Mouse (Mus musculus): ENCODE measurements around the gene Myo5a. TPM values are rescaled to one million over a fixed set of nuclear protein-coding genes. Genes with fewer than 3 reads are reported as not detected.

Myo5a gene
- polyA plus RNA-seq, 1 experiment from 2014 or later, result 33.5 TPM

GRCm38 (mm10) chr9:75041840-75042525 lies 28.8 kb upstream of the Myo5a start:
- WGBS, result 92% methylated on average over 2 of the region's 2 CpGs
- H3K36me3 ChIP-seq, result peaks cover 5% of the 10 kb centered on the region; the same call in 1 of the 2 replicates
- no peak overlapping the region for H3K4me2 ChIP-seq
- no peak for ATAC-seq (ENCODE audit: low read depth)
- H3K4me3 ChIP-seq, result no peak overlapping the region
- no peaks in the 10 kb centered on the region for H3K27me3 ChIP-seq
- no peak overlapping the region for H3K9ac ChIP-seq
- H3K27ac ChIP-seq (replicated peaks), result no peak overlapping the region
- no peaks in the 10 kb centered on the region for H3K9me3 ChIP-seq
- peaks cover 19% of the 10 kb centered on the region for H3K4me1 ChIP-seq (replicated peaks)

GRCm38 (mm10) chr9:75043191-75043590 lies 27.6 kb upstream of the Myo5a start:
- Histone ChIP-seq H3K36me3 (peaks cover 5% of the 10 kb centered on the region; the same call in 1 of the 2 replicates), H3K4me3 (no peak overlapping the region), H3K4me1 (replicated peaks) (peaks cover 17% of the 10 kb centered on the region), H3K9ac (no peak overlapping the region), H3K27me3 (no peaks in the 10 kb centered on the region), H3K27ac (replicated peaks) (no peak overlapping the region), H3K9me3 (no peaks in the 10 kb centered on the region), H3K4me2 (no peak overlapping the region)
- 93% methylated on average over 2 of the region's 2 CpGs for WGBS
- ATAC-seq (ENCODE audit: low read depth), result no peak

GRCm38 (mm10) chr9:75047079-75047478 lies 23.7 kb upstream of the Myo5a start:
- Histone ChIP-seq H3K9ac (no peak overlapping the region), H3K27me3 (no peaks in the 10 kb centered on the region), H3K4me2 (no peak overlapping the region), H3K9me3 (no peaks in the 10 kb centered on the region), H3K4me3 (no peak overlapping the region), H3K4me1 (replicated peaks) (no peaks in the 10 kb centered on the region), H3K27ac (replicated peaks) (no peak overlapping the region), H3K36me3 (peaks cover 5% of the 10 kb centered on the region; the same call in 1 of the 2 replicates)
- no peak for ATAC-seq (ENCODE audit: low read depth)

GRCm38 (mm10) chr9:75049100-75049499 lies 21.7 kb upstream of the Myo5a start:
- Histone ChIP-seq H3K4me3 (no peak overlapping the region), H3K36me3 (peaks cover 5% of the 10 kb centered on the region; the same call in 1 of the 2 replicates), H3K9me3 (no peaks in the 10 kb centered on the region), H3K4me1 (replicated peaks) (no peaks in the 10 kb centered on the region), H3K9ac (no peak overlapping the region), H3K27ac (replicated peaks) (no peak overlapping the region), H3K27me3 (no peaks in the 10 kb centered on the region), H3K4me2 (no peak overlapping the region)
- WGBS, result 78% methylated on average over 3 of the region's 3 CpGs
- no peak for ATAC-seq (ENCODE audit: low read depth)

GRCm38 (mm10) chr9:75050003-75050402 lies 20.8 kb upstream of the Myo5a start:
- Histone ChIP-seq H3K27ac (replicated peaks) (no peak overlapping the region), H3K9ac (no peak overlapping the region), H3K4me3 (no peak overlapping the region), H3K27me3 (no peaks in the 10 kb centered on the region), H3K4me2 (no peak overlapping the region), H3K9me3 (no peaks in the 10 kb centered on the region), H3K36me3 (peaks cover 8% of the 10 kb centered on the region; the same call in 1 of the 2 replicates), H3K4me1 (replicated peaks) (no peaks in the 10 kb centered on the region)
- ATAC-seq (ENCODE audit: low read depth), result no peak
- WGBS, result 28% methylated on average over 3 of the region's 3 CpGs

GRCm38 (mm10) chr9:75051841-75052240 lies 19.0 kb upstream of the Myo5a start:
- H3K27ac ChIP-seq (replicated peaks), result no peak overlapping the region
- no peak overlapping the region for H3K4me3 ChIP-seq
- H3K27me3 ChIP-seq, result no peaks in the 10 kb centered on the region
- no peak overlapping the region for H3K4me2 ChIP-seq
- H3K9me3 ChIP-seq, result no peaks in the 10 kb centered on the region
- ATAC-seq (ENCODE audit: low read depth), result no peak
- no peaks in the 10 kb centered on the region for H3K4me1 ChIP-seq (replicated peaks)
- H3K9ac ChIP-seq, result no peak overlapping the region
- WGBS, result 91% methylated on average over 4 of the region's 4 CpGs
- H3K36me3 ChIP-seq, result peaks cover 11% of the 10 kb centered on the region

- no peaks in the 10 kb centered on the region for H3K9me3 ChIP-seq
- H3K27ac ChIP-seq (replicated peaks), result no peak overlapping the region
- no peak overlapping the region for H3K4me3 ChIP-seq
- 95% methylated on average over 5 of the region's 5 CpGs for WGBS
- H3K27me3 ChIP-seq, result no peaks in the 10 kb centered on the region
- no peak for ATAC-seq (ENCODE audit: low read depth)
- no peak overlapping the region for H3K4me2 ChIP-seq
- H3K36me3 ChIP-seq, result peaks cover 38% of the 10 kb centered on the region
- H3K4me1 ChIP-seq (replicated peaks), result no peaks in the 10 kb centered on the region
- no peak overlapping the region for H3K9ac ChIP-seq
Measured at GRCm38 (mm10) chr9:75055046-75055445, 15.8 kb upstream of the Myo5a start.

GRCm38 (mm10) chr9:75064678-75065331 lies 6.0 kb upstream of the Myo5a start:
- ATAC-seq (ENCODE audit: low read depth), result no peak
- 72% methylated on average over 9 of the region's 9 CpGs for WGBS
- Histone ChIP-seq H3K27ac (replicated peaks) (no peak overlapping the region), H3K4me3 (no peak overlapping the region), H3K27me3 (no peaks in the 10 kb centered on the region), H3K4me2 (no peak overlapping the region), H3K4me1 (replicated peaks) (no peaks in the 10 kb centered on the region), H3K9me3 (no peaks in the 10 kb centered on the region), H3K36me3 (peaks cover 2% of the 10 kb centered on the region; the same call in 1 of the 2 replicates), H3K9ac (no peak overlapping the region)

GRCm38 (mm10) chr9:75071029-75071705 lies 352 bp downstream of the Myo5a start:
- H3K36me3 ChIP-seq, result no peaks in the 10 kb centered on the region
- peak overlapping the region; percentile 88 for H3K4me3 ChIP-seq
- H3K27ac ChIP-seq (replicated peaks), result peak overlapping the region; percentile 96
- ATAC-seq (ENCODE audit: low read depth), result peak; percentile 96
- H3K4me2 ChIP-seq, result peak overlapping the region; percentile 62
- peaks cover 30% of the 10 kb centered on the region for H3K4me1 ChIP-seq (replicated peaks)
- H3K27me3 ChIP-seq, result no peaks in the 10 kb centered on the region
- WGBS, result 0% methylated on average over 50 of the region's 92 CpGs
- peak overlapping the region; percentile 97 for H3K9ac ChIP-seq
- no peaks in the 10 kb centered on the region for H3K9me3 ChIP-seq

GRCm38 (mm10) chr9:75071706-75072192 lies 934 bp downstream of the Myo5a start:
- peak overlapping the region; percentile 96 for H3K27ac ChIP-seq (replicated peaks)
- no peaks in the 10 kb centered on the region for H3K9me3 ChIP-seq
- peak overlapping the region; percentile 97 for H3K9ac ChIP-seq
- WGBS, result under 1% methylated on average over 29 of the region's 29 CpGs
- no peaks in the 10 kb centered on the region for H3K36me3 ChIP-seq
- H3K4me1 ChIP-seq (replicated peaks), result peaks cover 32% of the 10 kb centered on the region
- H3K4me2 ChIP-seq, result peak overlapping the region; percentile 62
- peak; percentile 35 for ATAC-seq (ENCODE audit: low read depth)
- H3K4me3 ChIP-seq, result peak overlapping the region; percentile 88
- no peaks in the 10 kb centered on the region for H3K27me3 ChIP-seq

GRCm38 (mm10) chr9:75072361-75072760 lies 1.5 kb downstream of the Myo5a start:
- Histone ChIP-seq H3K27me3 (no peaks in the 10 kb centered on the region), H3K4me1 (replicated peaks) (peaks cover 38% of the 10 kb centered on the region), H3K9me3 (no peaks in the 10 kb centered on the region), H3K4me3 (peak overlapping the region; percentile 88), H3K4me2 (peak overlapping the region; percentile 62), H3K36me3 (no peaks in the 10 kb centered on the region), H3K27ac (replicated peaks) (peak overlapping the region; percentile 96), H3K9ac (peak overlapping the region; percentile 97)
- 15% methylated on average over 3 of the region's 3 CpGs for WGBS
- no peak for ATAC-seq (ENCODE audit: low read depth)

- H3K4me3 ChIP-seq, result no peak overlapping the region
- no peak overlapping the region for H3K4me2 ChIP-seq
- no peaks in the 10 kb centered on the region for H3K9me3 ChIP-seq
- H3K4me1 ChIP-seq (replicated peaks), result peaks cover 31% of the 10 kb centered on the region
- no peaks in the 10 kb centered on the region for H3K36me3 ChIP-seq
- 0 out of 2 replicates have a peak, but pooled peaks have one; percentile 36 for ATAC-seq (ENCODE audit: low read depth)
- H3K27ac ChIP-seq (replicated peaks), result no peak overlapping the region
- no peak overlapping the region for H3K9ac ChIP-seq
- H3K27me3 ChIP-seq, result no peaks in the 10 kb centered on the region
Measured at GRCm38 (mm10) chr9:75077191-75077590, 6.4 kb downstream of the Myo5a start.

Data from neural tube, embryonic 13.5 days (tissue).